Mouse (Mus musculus) G1E-ER4 (cell line): Measurements from ENCODE around the gene Rab43. TPM values are rescaled to one million over a fixed set of nuclear protein-coding genes. Genes with fewer than 3 reads are reported as not detected.

Experiments
- GATA1 ChIP-seq: IDR thresholded peaks from one replicate; pipeline ENCODE4 v1.8.0; 2012; ENCODE audit warnings: low read length, inconsistent platforms
- polyA plus RNA-seq: library from polyadenylated mRNA; stranded (reverse); fragments of >175 nt; gene quantifications from 2 replicates; pipeline ENCODE4 v1.2.3, GENCODE M21; 2012

Gene Rab43
- polyA plus RNA-seq: 16.4 and 40.9 TPM in 2 replicates

DNA sequence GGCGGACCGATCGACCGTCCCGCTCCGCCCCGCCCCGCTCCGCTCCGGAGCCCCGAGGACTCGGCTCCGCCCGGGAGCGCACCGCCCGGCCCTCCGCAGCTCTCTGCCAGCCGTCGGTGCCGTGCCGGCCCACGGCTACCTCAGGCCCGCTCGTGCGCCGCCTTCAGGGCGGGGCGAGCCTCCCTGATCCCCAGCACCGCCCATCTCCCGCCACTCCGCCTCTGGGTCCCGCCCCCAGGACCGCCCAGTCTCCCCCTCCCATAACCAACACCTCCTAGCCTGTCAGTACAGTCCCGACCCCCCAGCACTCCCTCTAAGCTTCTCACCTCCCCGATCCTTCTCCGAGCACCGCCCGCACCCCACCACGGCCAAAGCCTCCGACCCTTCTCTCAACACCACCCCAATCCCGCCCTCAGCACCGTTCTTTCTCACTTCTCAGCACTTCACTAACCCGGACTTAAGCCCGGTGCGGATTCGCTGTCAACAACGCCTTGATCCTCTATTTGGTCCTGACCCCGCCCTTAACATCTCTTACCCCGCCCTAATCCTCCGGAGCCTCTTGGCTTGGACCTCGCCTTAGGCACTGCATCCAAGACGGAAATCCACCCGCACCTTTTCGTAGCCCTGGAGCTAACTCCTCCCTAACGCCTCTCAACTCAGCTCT is at the start of gene Rab43:
Rab43 (minus strand) TSS at position 490 of the 664 bp plus-strand sequence.
- no peak for TF ChIP-seq GATA1

DNA sequence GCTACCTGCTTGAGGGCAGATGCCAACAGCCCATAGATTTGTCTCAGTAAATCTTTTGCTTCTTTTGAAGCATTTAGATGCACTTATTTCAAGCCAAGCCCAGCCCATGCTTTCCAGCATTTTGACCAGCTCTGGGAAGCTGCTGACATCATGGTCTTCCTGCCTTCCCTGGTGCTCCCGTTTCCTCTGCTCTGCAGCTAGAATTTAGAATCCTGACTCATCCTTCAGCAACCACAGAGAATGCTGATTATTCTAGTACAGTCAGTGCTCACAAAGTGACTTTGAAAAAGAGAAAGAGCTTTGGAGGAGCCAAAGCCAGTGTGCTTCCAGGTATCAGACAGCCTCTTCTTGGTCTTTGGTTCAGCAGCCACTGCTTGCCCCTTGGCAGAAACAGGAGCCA is 45.1 kb upstream of the Rab43 start:
- no peak for TF ChIP-seq GATA1

DNA sequence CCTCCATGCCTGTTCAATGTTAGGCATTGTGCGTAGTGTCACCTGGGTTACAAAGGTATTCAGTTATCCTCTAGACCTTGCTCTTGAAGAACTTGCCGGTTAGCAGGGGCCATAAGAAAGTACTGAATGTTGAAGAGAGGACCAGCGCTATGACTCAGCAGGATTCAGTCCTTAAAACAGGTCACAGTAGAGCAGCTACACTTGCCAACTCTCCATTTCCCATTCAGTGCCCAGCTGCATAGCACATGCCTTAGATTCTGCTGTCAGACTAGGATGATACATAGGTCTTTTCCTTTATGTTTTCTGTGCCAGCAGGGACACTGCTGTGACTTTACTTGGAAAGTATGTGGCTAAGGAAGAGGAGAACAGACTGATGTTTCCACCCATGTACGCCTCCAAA is 41.5 kb upstream of the Rab43 start:
- no peak for TF ChIP-seq GATA1

DNA sequence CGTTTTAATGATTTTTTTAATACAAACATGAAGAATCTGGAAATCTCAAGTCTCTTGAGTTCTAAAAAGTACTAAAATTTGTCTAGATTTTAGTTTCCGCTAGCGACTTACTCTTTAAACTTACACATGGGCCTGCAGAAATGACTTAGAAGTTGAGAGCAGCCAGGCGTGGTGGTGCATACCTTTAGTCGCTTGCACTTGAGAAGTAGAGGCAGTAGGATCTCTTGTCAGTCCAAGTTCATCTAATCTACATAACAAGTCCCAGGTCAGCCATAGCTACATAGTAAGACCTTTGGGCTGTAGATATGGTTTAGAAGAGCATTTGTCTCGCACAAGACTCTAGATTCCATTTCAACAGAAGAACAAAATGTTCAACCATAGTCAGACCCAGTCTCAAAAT is 39.9 kb upstream of the Rab43 start:
- TF ChIP-seq GATA1: no peak

DNA sequence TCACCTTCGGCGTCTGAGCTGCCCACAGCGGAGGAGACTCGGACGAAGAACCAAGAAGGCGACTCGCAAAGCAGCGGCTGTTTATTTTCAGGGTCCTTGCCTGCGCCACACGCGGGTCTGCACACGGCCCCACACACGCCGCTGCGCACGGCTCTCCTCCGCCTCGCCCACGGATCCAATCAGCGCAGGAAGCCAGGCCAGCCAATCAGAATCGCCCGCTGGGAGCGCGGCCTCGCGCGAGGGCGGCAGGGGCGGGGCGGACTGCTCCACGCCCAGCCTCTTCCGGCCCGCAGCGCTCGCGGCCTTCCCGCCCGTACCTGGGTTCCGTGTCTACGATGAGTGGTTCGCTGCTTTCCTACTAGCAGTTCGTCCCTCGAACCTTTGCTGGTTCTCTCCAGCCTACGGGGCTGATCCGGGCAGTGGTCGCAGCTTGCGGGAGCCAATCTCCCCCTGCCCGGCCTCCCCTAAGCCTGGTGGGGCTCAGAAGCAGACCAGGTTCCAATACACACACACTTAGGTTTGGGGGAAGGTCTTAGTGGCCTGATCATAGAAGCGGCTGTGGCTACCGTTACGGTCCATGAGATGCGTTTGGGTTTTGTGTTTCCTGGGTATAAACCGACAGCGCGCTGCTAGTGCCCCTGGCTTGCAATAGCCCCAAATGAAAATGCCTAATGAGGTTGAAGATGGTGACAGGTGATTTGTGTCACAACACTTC is 39.1 kb upstream of the Rab43 start, which contains the start of gene Cnbp:
Cnbp (minus strand) TSS at position 207 of the 715 bp plus-strand sequence.
- no peak for TF ChIP-seq GATA1

DNA sequence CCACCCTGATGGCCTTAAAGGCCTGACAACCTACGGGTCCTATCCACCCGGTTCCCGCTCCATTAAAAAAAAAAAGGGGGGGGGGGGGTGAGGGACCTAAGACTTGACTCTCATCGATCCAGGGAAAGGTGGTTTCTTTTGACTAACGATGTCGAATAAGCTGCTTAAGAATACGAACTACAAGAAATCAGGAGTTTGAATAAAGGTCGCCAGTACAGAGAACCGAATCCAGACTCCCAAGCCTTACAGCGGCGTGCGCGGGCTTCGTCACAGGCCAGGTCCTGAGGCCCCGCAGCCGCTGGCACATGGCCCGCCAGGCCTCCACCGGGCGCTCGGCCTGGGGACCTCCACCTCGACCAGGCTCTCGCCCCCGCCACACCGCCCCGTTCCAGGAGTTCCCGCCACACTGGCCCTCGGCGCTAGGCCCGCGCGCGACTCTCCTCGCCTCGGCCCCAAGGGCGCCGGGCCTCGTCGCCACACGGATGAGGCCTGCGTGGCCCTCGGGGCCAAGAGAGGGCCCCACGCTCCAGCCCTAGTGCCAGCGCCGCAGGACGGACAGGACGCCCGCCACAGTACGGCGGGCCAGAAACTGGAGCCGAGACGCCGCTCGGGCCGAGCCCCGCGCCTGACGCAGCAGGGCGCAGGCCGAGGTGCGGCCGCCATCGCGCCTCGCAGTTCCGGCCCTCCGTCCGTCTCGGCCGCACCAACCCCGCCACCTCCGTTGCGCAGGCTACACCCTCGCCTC is 38.4 kb upstream of the Rab43 start:
- TF ChIP-seq GATA1: no peak

DNA sequence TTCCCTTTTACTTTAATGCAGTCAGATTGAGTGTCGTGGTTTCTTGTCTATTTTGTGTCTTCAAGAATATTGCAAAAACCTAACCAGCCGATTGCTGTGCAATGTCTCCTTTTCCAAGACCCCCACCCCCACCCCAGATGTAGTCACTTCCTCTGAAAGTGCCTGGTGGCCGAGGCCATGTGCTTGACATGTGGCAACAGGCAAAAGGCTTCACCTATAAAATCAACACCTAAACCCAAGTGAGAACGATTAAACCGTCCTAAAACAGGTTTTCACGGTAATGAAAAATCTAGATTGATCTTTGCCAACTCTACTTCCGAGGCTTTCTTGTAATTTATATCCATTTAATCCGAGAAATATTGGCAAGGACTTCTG is 37.8 kb upstream of the Rab43 start:
- no peak for TF ChIP-seq GATA1

DNA sequence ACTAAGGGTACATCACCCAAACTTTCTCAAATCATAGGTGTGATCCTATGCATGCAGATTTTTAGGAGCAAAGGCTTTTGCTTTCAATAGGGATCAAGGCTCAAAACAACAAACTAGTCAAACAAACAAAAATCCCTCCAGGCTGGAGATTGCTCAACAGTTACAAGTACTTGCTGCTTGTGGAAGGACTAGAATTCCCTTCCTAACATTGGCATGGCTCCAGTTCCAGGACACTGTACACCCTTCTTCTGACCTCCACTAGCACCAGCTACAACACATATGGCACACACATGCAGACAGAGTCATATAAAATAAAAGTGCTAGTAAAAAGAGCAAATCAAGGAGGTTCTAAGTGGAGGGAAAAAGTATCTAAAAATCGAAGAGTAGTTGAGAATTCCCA is 34.8 kb upstream of the Rab43 start:
- no peak for TF ChIP-seq GATA1

DNA sequence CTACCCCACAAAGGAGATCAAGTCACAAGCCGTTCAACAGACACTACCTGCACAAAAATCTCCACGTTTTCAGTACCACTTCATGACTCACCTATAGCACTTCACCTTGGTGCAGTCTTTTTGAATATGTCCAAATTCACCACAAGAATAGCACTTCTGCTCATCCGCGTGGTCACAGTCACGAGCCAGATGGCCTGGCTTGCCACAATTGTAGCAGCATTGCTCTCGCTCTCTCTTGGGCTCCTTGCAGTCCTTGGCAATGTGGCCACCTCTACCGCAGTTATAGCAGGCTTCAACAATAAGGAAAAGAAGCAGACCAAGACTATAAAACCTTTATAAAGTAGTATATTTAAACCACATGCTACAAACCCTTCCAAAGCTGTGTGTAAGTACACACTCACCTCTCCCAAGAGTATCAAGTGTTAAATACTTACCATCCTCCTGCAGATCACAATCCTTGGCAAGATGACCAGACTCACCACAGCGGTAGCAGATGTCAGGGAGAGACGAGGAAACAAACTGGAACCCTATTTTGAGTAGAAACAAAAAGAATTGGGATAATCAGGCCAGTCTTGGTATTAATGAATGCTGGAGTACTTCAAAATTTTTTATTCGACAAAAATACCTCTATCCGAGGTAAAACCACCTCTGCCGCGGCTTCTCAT is 33.2 kb upstream of the Rab43 start:
- TF ChIP-seq GATA1: no peak

DNA sequence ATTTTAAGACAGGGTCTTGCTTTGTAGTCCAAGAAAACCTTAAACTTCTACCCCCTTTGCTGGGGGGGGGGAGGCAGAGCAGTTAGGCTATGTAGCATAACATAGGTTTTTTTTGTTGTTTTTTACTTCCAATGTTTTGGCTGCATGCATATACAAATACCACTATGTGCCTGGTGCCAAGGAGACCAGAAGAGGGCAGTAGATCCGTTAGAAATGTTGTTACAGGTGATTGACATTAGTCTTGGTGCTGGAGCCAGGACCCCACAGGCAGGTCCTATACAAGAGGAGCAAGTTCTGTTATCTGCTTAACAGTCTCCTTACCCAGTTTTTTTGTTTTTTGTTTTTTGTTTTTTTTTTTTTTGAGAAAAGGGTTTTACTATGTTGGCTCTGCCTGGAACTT is 30.3 kb upstream of the Rab43 start:
- TF ChIP-seq GATA1: no peak

DNA sequence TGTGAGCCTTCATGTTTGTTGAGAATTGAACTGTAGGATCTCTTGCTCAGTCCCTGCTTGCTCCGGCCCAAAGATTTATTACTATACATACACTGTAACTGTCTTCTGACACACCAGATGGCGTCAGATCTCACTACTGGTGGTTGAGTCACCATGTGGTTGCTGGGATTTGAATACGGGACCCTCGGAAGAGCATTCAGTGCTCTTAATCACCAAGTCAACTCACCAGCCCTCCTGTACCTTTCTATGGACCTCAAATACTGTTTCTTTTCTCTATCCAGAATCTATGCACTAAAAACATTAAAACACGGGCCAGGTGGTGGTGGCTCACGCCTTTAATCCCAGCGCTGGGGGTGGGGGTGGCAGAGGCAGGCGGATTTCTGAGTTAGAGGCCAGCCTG is 29.7 kb upstream of the Rab43 start:
- TF ChIP-seq GATA1: no peak

DNA sequence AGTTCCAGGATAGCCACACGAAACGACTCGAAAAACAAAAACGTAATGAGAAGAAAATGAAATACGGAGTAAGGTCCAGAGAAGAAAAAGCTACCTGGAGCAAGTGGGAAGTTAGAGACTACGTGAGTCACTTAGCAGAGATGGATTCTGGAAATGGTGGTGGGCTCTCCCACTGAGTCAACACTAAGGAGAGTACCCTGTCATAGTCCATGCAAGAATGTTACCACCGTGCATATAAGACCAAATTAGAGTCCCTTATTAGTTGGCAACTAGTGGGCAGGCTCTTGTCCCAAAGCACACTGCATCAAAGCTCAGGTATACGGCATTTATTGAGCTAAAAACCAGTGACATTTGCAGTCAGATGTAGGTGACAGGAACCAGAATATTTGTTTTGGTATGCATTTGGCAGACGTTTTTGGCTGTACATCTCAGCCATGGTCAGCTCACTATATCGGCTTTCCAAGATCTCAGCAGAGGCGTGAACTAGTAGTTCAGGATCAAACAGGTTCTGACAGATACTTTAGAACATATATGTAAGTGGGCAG is 27.9 kb upstream of the Rab43 start:
- no peak for TF ChIP-seq GATA1

DNA sequence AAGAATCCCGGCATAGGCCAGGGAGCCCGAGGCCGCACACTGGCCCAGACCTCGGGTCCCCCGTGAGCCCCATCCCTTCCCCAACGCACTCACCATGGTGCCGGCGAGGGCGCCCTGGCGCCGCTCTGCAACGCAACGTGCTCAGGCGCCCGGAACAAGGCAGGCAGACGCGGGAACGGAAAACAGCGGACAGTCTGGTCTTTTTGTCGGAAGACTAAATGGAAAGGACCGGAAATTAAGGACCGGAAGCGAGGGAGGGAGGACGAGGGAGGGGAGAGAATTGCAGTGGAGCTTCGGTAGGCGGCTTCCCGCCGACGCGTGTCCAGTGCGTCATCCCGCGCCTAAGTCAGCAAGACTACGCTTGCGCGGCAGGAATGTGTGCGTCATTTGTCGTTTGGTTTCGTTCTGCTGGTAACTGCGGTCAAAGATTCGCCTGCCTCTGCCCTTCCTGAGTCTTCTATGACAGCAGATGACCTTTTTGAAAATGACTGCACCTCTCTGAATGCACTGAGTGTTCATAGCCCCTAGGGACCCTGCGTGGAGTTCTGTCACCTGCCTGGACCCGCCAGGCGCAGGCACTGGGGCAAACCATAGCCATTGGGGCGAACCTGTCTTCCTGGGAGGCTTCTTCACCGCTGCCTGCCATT is 26.7 kb upstream of the Rab43 start, which contains the start of gene Isy1:
Isy1 (minus strand) TSS at position 248 of the 647 bp plus-strand sequence.
- TF ChIP-seq GATA1: no peak

DNA sequence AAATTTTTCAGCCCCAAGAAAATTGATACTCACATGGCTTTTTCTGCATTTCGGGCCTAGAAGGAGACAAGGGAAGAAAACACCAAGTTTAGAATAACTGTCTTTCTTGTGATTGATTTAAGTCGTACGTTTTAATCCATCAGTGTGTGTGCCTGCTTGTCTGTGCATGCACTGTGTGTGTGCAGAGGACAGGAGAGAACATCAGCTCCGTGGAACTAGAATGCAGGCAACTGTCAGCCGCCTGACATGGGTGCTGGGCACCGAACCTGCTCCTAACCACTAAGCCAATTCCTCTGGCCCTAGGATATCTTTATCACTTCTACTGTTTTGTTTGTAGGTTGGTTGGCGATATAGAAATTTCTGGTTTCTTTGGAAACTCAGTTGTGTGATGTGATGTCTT is 23.7 kb upstream of the Rab43 start, which contains the start of gene Gm45140:
Gm45140 (minus strand) TSS at position 101 of the 400 bp plus-strand sequence.
- TF ChIP-seq GATA1: no peak

DNA sequence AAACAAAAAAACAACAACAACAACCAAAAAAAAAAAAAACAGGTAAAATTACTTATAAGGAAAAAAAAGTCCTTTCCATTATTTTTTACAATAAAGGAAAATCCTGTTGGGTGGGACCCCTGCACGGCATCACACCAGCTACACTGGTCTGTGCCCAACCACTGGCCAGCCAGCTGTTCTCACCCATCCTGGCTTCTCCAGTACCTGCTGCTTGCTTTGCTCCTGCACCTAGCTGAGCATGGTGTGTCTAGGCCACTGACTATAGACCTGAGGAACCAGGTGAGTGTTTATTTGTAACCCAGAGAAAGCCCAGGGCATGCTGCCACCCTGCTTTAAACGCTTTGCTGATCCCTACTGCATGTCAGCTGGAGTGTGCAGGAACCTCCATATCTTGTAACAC is 8.4 kb upstream of the Rab43 start:
- no peak for TF ChIP-seq GATA1
